Mouse (Mus musculus) neural tube, postnatal 0 days (tissue): ENCODE measurements around the gene Fscn3. TPM values are rescaled to one million over a fixed set of nuclear protein-coding genes. Genes with fewer than 3 reads are reported as not detected.

Experiments
- polyA plus RNA-seq: library from polyadenylated mRNA; unstranded; fragments of >200 nt; fragmentation: Nextera tagmentation; extraction: Ambion mirVana; gene quantifications from 2 replicates; pipeline ENCODE4 v1.2.1, GENCODE M21; 2015

Gene Fscn3
- not detected in 2 replicates for polyA plus RNA-seq

GRCm38 (mm10) chr6:28427096-28427839, at the start of gene Fscn3:
Gene Fscn3, plus strand, starts transcription at chr6:28427789.

GRCm38 (mm10) chr6:28397681-28398203, 29.8 kb upstream of the Fscn3 start, which contains the start of gene Zfp800:
Gene Zfp800, minus strand, starts transcription at chr6:28398005.

DNA sequence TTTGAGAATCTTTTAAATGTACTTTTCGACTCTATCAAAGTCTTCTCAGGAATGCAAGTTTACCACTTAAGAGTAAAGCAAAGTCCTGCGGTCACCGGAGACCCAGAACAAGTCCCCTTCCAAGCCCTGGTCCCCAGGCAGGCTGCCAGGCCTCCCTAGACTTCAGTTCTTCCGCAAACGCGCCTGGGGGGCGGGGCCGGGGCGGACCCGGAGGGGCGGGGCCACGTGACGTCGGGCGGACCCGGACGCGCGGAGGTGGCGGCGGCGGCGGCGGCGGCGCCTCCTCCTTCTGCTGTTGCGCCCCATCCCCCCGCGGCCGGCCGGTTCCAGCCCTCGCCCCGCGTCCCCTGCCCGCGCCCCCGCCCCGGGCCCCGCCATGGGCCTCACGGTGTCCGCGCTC, 4.3 kb upstream of the Fscn3 start, which contains the start of gene Arf5:
Arf5 (plus strand) TSS at position 248 of the 400 bp plus-strand sequence.

GRCm38 (mm10) chr6:28428290-28428689, 701 bp downstream of the Fscn3 start, which contains the start of gene Gcc1:
Gene Gcc1, minus strand, starts transcription at chr6:28428390.

DNA sequence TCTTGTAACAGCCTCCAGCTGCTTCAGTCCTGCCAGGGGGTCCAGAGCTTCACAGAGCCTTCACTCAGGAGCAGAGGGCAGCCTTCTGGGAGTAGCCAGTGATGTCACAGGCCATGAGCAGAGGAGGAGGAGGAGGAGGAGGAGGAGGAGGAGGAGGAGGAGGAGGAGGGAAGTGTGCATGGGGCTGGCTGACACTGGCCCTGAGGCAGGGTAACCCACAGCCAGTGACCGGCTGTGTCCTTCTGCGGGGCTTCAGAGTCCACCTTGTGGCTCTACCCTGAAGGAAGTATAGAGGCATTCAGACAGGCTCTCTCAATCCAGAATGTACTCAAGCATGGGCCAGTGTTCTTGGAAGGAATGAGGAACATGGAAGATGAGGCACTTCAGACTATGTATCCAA, 21.7 kb downstream of the Fscn3 start, which contains the start of gene Pax4:
Pax4 (minus strand) TSS at position 101 of the 400 bp plus-strand sequence.

GRCm38 (mm10) chr6:28474839-28475238, 47.2 kb downstream of the Fscn3 start, which contains the start of gene Snd1:
Gene Snd1, plus strand, starts transcription at chr6:28475139.

Other genes with a start within 250 kb of the Fscn3 start
- 24.0 and 34.2 TPM in 2 replicates for gene Zfp800, start 29.8 kb upstream of the Fscn3 start, polyA plus RNA-seq
- gene Arf5, start 4.2 kb upstream of the Fscn3 start, polyA plus RNA-seq = 506 and 527 TPM in 2 replicates
- gene Gcc1, start 601 bp downstream of the Fscn3 start, polyA plus RNA-seq = 6.5 and 7.9 TPM in 2 replicates
- 0.18 and 0.57 TPM in 2 replicates for gene Pax4, start 21.6 kb downstream of the Fscn3 start, polyA plus RNA-seq
- 53.0 and 56.0 TPM in 2 replicates for gene Snd1, start 47.4 kb downstream of the Fscn3 start, polyA plus RNA-seq